Mouse (Mus musculus) midbrain, embryonic 14.5 days (tissue): ENCODE measurements at regions not wholly inside any gene's neighbourhood (a gene's known extent, or its start where the extent isn't known, plus 50 kb on each side); places are given as distances from the start of the nearest gene placed in this dataset.

Experiments
- ATAC-seq: fragments of 200-750 bp; cut with Nextera tagmentation; 2 replicates; pipeline ENCODE4 v1.8.0; 2017; ENCODE audit warnings: moderate number of reproducible peaks, moderate library complexity; ENCODE audit not compliant: low FRiP score, low TSS enrichment
- DNase-seq: peaks from one replicate; pipeline ENCODE4 v3.0.0-alpha.2; 2015
- H3K27ac ChIP-seq: fragments of 300-500 bp; sonication (generic); replicated peaks from 2 replicates; pipeline ENCODE4 v1.5.1; 2014; ENCODE audit warnings: mild to moderate bottlenecking, low read depth, low read length, moderate library complexity
- H3K27me3 ChIP-seq: fragments of 300-500 bp; sonication (generic); 2 replicates; pipeline ENCODE4 v1.6.1; 2014; ENCODE audit warnings: low read length, control low read depth, mixed read lengths; ENCODE audit not compliant: control insufficient read depth, insufficient read depth
- H3K36me3 ChIP-seq: fragments of 300-500 bp; sonication (generic); 2 replicates; pipeline ENCODE4 v1.6.1; 2014; ENCODE audit warnings: low read length, control low read depth; ENCODE audit not compliant: control insufficient read depth, insufficient read depth
- H3K4me1 ChIP-seq: fragments of 300-500 bp; sonication (generic); 2 replicates; pipeline ENCODE4 v1.6.1; 2014; ENCODE audit warnings: mild to moderate bottlenecking, antibody characterized with exemption, low read length, control low read depth; ENCODE audit not compliant: control insufficient read depth, insufficient read depth
- H3K4me2 ChIP-seq: fragments of 300-500 bp; sonication (generic); 2 replicates; pipeline ENCODE4 v1.6.1; 2014; ENCODE audit warnings: mild to moderate bottlenecking, low read length, moderate library complexity
- H3K4me3 ChIP-seq: fragments of 300-500 bp; sonication (generic); replicated peaks from 2 replicates; pipeline ENCODE4 v1.5.1; 2014; ENCODE audit warnings: low read depth, low read length
- H3K9ac ChIP-seq: fragments of 300-500 bp; sonication (generic); replicated peaks from 2 replicates; pipeline ENCODE4 v1.6.1; 2014; ENCODE audit warnings: mild to moderate bottlenecking, low read length, moderate library complexity
- H3K9me3 ChIP-seq: fragments of 300-500 bp; sonication (generic); 2 replicates; pipeline ENCODE4 v1.6.1; 2016; ENCODE audit warnings: low read length, control low read depth, mixed read lengths; ENCODE audit not compliant: control insufficient read depth
- WGBS: fragments of 180-500 bp; shearing (Covaris S2); extraction: QIAGEN DNeasy Blood & Tissue Kit; methylation state at CpG from one replicate; pipeline ENCODE4 v1.1.7; 2014; 5-methylcytosine and 5-hydroxymethylcytosine counted together

DNA sequence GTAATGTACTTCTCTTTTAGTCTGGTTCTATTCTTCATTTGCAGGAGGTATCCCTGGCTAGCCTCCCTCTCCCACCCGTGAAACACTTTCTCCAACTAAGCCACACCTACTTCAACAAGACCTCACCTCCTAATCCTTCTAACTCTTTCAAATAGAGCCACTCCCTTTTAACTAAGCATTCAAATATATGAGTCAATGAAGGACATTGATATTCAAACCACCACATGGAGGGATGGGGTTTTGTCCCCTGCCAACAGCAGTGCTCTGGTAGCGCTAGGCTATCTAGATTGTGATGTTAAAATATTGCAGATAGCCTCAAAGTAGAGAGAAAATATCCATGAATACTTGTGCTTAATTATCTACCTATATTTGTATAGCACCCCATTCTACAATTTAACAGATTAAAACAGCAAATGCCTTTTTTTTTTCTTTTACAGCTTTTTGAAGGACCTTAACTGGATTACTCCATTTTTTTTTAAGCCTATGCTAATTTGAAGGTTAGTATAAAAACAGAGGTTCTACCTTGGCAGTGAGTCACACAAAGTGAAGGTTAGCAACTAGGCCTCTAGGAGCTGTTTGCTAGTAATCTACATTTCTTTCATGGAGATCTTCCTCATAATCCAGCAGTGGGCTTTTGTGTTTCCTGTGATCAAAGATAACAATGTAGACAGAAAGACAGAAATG, 736.7 kb downstream of the 5730522E02Rik start:
- H3K9ac ChIP-seq: no peak overlapping the region
- no peaks in the 10 kb centered on the region for H3K9me3 ChIP-seq
- no peaks in the 10 kb centered on the region for H3K36me3 ChIP-seq
- DNase-seq (no peak), ATAC-seq (no peak)
- H3K27ac ChIP-seq: no peak overlapping the region
- no peak overlapping the region for H3K4me3 ChIP-seq
- H3K4me1 ChIP-seq: peaks cover 7% of the 10 kb centered on the region; the same call in 1 of the 2 replicates
- no peak overlapping the region for H3K4me2 ChIP-seq
- 42% methylated on average over 2 of the region's 2 CpGs for WGBS
- H3K27me3 ChIP-seq: no peaks in the 10 kb centered on the region

DNA sequence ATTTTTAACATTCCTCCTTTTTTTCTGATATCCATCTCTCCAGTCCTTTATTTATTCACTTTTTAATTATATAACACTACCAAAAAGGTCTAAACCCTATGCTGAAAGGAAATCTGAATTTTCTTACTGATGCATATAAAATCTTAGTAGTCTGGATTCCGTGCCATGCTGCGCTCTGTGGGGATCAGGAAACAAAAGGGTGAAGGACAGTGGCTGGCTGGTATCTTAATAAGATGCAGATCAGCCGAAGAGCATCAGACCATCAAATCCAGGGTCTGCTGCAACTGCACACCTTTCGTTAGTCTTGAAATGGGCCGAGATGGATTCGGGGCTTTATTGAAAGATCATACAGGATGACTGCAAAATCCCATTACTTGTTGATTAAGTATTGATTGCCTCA, 740.7 kb downstream of the 5730522E02Rik start:
- 22% methylated on average over 6 of the region's 6 CpGs for WGBS
- Histone ChIP-seq H3K27me3 (no peaks in the 10 kb centered on the region), H3K4me1 (peaks cover 7% of the 10 kb centered on the region; the same call in 1 of the 2 replicates), H3K36me3 (no peaks in the 10 kb centered on the region), H3K9me3 (no peaks in the 10 kb centered on the region), H3K9ac (no peak overlapping the region), H3K4me2 (no peak overlapping the region), H3K27ac (no peak overlapping the region), H3K4me3 (no peak overlapping the region)
- peak; percentile 19 for DNase-seq
- no peak for ATAC-seq

- 60% methylated on average over 1 of the region's 1 CpGs for WGBS
- H3K9me3 ChIP-seq: no peaks in the 10 kb centered on the region
- H3K27ac ChIP-seq: no peak overlapping the region
- no peaks in the 10 kb centered on the region for H3K27me3 ChIP-seq
- no peak for DNase-seq
- no peak overlapping the region for H3K4me3 ChIP-seq
- no peak overlapping the region for H3K9ac ChIP-seq
- H3K4me2 ChIP-seq: no peak overlapping the region
- H3K36me3 ChIP-seq: no peaks in the 10 kb centered on the region
- ATAC-seq: no peak
- no peaks in the 10 kb centered on the region for H3K4me1 ChIP-seq
Measured at GRCm38 (mm10) chr11:25437206-25437605, 773.4 kb downstream of the 5730522E02Rik start.

DNA sequence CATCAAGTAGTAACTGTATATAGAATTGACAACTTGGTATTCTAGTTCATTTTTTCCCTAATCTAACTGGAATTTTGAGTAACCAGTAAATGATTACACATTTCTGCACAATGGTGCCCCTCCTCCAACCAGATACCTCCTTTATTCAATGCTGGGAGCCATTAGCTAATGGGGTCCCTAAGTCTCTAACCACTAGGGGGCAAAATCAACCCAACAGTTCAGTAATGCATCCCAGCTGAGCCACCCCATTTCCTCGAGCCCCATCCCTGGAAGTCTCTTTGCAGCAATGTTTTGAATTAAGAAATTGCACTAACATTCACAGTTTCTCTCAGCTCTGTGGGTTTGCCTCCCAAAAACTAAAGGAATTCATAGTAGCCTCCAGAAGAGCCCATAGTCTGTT, 774.9 kb downstream of the 5730522E02Rik start:
- no peak overlapping the region for H3K4me3 ChIP-seq
- no peak overlapping the region for H3K9ac ChIP-seq
- H3K4me2 ChIP-seq: no peak overlapping the region
- no peaks in the 10 kb centered on the region for H3K9me3 ChIP-seq
- H3K36me3 ChIP-seq: no peaks in the 10 kb centered on the region
- DNase-seq (peak; percentile 29), ATAC-seq (no peak)
- no peaks in the 10 kb centered on the region for H3K27me3 ChIP-seq
- H3K4me1 ChIP-seq: no peaks in the 10 kb centered on the region
- no peak overlapping the region for H3K27ac ChIP-seq
- 35% methylated on average over 1 of the region's 1 CpGs for WGBS

DNA sequence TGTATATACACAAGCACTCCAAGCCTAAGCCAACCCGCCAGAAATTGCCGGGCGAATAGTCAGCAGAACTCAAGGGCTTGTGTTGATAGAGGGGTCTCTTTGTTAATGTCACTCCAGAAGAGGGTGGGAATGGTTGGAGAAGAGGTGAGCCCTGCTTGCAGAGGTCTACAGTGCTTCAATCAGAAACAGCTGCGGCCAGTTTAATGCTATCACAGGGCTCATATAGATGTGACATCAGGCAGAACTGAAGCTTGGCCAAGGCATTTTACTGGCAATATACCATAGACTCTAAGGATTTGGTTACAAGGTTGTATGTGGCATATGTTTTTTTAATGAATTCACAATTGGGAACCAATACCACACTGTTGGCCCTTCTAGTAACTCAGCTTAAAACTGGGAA, 787.4 kb downstream of the 5730522E02Rik start:
- Histone ChIP-seq H3K9ac (no peak overlapping the region), H3K4me3 (no peak overlapping the region), H3K27me3 (no peaks in the 10 kb centered on the region), H3K36me3 (no peaks in the 10 kb centered on the region), H3K9me3 (no peaks in the 10 kb centered on the region), H3K4me2 (no peak overlapping the region), H3K4me1 (no peaks in the 10 kb centered on the region), H3K27ac (no peak overlapping the region)
- ATAC-seq: no peak
- 96% methylated on average over 4 of the region's 4 CpGs for WGBS
- no peak for DNase-seq

DNA sequence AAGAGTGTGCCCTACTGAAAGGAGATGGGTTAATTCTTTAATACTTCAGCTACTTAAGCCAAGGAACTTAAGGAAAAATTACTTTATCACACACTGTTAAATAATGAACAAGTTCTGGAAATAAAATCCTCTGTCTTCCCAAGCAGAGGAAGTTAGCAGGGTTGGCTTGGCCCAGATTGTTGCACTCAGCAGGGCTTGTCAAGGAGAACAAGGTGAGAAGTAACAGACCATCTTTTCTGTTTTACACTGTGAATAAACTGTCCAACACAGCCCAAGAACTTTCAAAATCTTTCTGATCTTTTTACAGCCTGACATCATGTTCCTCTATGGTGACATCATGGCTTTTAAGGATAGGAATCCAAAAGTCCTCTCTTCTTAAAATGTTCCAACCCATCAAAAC, 789.1 kb downstream of the 5730522E02Rik start:
- Histone ChIP-seq H3K9ac (no peak overlapping the region), H3K27me3 (no peaks in the 10 kb centered on the region), H3K4me1 (no peaks in the 10 kb centered on the region), H3K27ac (no peak overlapping the region), H3K9me3 (no peaks in the 10 kb centered on the region), H3K4me2 (no peak overlapping the region), H3K4me3 (no peak overlapping the region), H3K36me3 (no peaks in the 10 kb centered on the region)
- DNase-seq: no peak
- ATAC-seq: no peak

DNA sequence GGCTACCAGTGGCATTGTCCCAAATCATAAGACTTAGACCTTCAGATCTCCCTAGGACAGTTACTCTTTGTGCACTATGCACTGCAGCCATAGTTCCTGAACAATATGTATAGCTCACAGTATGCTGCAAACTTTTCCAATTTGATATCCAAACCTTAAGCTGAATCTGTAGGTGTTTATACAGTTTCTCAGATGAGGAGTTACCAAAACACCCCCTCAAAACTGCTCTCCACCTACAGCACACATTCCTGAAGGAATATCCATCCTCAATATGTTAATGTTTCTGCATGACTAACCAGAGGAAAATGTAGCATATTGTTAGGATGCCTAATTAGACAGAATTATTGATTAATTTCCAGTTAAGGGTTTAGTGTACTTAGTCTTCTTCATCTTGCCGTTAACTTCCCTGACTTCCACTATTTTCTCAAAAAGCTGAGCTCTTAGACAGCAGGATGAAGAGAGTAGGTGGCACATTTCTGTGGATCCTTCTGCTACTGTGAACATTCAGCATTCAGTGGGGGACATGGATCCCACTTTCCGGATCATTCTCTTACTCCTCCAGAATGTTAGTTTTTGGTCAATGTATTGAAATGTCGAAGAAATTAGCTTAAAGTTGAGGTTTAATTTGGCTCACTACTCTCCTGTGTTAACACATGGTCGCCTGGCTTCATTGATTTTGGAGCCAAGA, 800.0 kb downstream of the 5730522E02Rik start:
- H3K4me1 ChIP-seq: no peaks in the 10 kb centered on the region
- no peaks in the 10 kb centered on the region for H3K27me3 ChIP-seq
- WGBS: 84% methylated on average over 4 of the region's 4 CpGs
- no peaks in the 10 kb centered on the region for H3K9me3 ChIP-seq
- no peak overlapping the region for H3K9ac ChIP-seq
- H3K36me3 ChIP-seq: no peaks in the 10 kb centered on the region
- H3K27ac ChIP-seq: no peak overlapping the region
- DNase-seq: no peak
- ATAC-seq: no peak
- H3K4me2 ChIP-seq: no peak overlapping the region
- no peak overlapping the region for H3K4me3 ChIP-seq

GRCm38 (mm10) chr11:25391649-25392048, 818.9 kb downstream of the 5730522E02Rik start:
- ATAC-seq (no peak), DNase-seq (no peak)
- Histone ChIP-seq H3K27me3 (no peaks in the 10 kb centered on the region), H3K4me1 (no peaks in the 10 kb centered on the region), H3K36me3 (no peaks in the 10 kb centered on the region), H3K9me3 (no peaks in the 10 kb centered on the region), H3K9ac (no peak overlapping the region), H3K27ac (no peak overlapping the region), H3K4me3 (no peak overlapping the region), H3K4me2 (no peak overlapping the region)
- 72% methylated on average over 2 of the region's 2 CpGs for WGBS

DNA sequence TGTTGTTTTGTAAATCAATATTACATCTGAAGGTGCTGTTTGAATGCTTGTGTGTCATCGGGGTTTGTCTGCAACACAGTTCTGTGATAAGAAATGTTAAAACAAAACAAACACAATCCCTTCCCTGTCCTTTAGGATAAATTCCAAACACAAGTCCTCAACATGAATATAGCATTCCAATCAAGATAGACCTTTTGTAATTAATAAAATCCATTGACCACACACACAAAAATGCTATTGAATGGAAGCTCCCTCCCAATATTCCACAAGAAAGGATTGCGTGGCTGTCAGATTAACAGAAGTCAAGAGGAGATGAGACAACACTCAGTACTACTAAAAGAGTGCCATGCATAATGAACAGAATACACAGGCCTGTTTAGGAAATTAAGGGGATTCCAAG, 843.5 kb downstream of the 5730522E02Rik start:
- no peak overlapping the region for H3K9ac ChIP-seq
- no peak for ATAC-seq
- peaks cover 17% of the 10 kb centered on the region for H3K4me1 ChIP-seq
- no peaks in the 10 kb centered on the region for H3K36me3 ChIP-seq
- H3K27me3 ChIP-seq: no peaks in the 10 kb centered on the region
- DNase-seq: no peak
- no peak overlapping the region for H3K27ac ChIP-seq
- WGBS: 35% methylated on average over 2 of the region's 2 CpGs
- H3K4me3 ChIP-seq: no peak overlapping the region
- no peaks in the 10 kb centered on the region for H3K9me3 ChIP-seq
- no peak overlapping the region for H3K4me2 ChIP-seq
